Mouse (Mus musculus) liver, adult 2 months (tissue): ENCODE measurements around the gene Gm21970.

Experiments used
- CTCF ChIP-seq: fragments of 200-500 bp; IDR thresholded peaks from 2 replicates; pipeline ENCODE4 v1.5.1; 2011; ENCODE audit warnings: low read depth, low read length, control low read depth
- POLR2A ChIP-seq: fragments of 200-500 bp; IDR thresholded peaks from 2 replicates; pipeline ENCODE4 v1.6.1; 2011; ENCODE audit warnings: low read length, control low read depth; ENCODE audit not compliant: insufficient read depth; ENCODE audit errors: extremely low read depth

DNA sequence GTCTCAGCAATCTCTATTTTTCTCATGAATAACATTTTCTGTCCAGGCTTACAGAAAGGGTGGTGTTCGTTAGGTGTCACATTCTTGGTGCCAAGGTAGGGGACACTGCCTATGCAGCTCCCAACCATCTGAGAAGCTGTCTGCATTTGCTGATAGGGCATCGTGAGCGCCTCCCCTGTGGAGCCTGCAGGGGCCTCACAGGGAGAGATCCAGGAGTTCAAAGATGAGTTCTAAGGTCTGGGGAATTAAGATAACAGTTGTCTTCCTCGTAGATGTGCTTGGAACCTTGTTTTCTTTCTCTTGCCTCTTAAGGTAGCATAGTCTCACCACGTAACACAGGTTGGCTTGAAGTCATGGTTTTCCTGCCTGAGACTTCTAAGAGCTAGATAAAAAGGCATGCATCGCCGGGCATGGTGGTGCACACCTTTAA, 50.3 kb downstream of the Gm21970 start:
- TF ChIP-seq POLR2A (no peak), CTCF (no peak)
